Mouse (Mus musculus) spleen, adult 12 weeks (tissue): ENCODE results near the gene Spag7.

ENCODE experiments used
- DNase-seq: peaks from one replicate; pipeline ENCODE4 v3.0.0; 2022; ENCODE audit warnings: low spot score

Gene Spag7

GRCm38 (mm10) chr11:70668771-70669505, at the start of gene Spag7:
TSS of gene Spag7 (minus strand) at chr11:70669416.
- DNase-seq: peak; percentile 90

GRCm38 (mm10) chr11:70718481-70718880, 49.3 kb upstream of the Spag7 start:
- no peak for DNase-seq

- no peak for DNase-seq
Measured at GRCm38 (mm10) chr11:70715832-70716231, 46.6 kb upstream of the Spag7 start.

GRCm38 (mm10) chr11:70713222-70713621, 44.0 kb upstream of the Spag7 start:
- DNase-seq: no peak

GRCm38 (mm10) chr11:70711026-70711425, 41.8 kb upstream of the Spag7 start:
- DNase-seq: no peak

- DNase-seq: no peak
Measured at GRCm38 (mm10) chr11:70706127-70706526, 36.9 kb upstream of the Spag7 start.

GRCm38 (mm10) chr11:70702781-70703180, 33.6 kb upstream of the Spag7 start:
- DNase-seq: no peak

- no peak for DNase-seq
Measured at GRCm38 (mm10) chr11:70701984-70702733, 32.9 kb upstream of the Spag7 start.

- no peak for DNase-seq
Measured at GRCm38 (mm10) chr11:70701221-70701955, 32.2 kb upstream of the Spag7 start.

GRCm38 (mm10) chr11:70700613-70701012, 31.4 kb upstream of the Spag7 start:
- peak; percentile 57 for DNase-seq

GRCm38 (mm10) chr11:70699722-70700556, 30.7 kb upstream of the Spag7 start, which contains the start of the genes Inca1 and Kif1c:
TSS of gene Inca1 (minus strand) at chr11:70700155.
TSS of gene Kif1c (plus strand) at chr11:70700548.
- DNase-seq: peak; percentile 95

- DNase-seq: no peak
Measured at GRCm38 (mm10) chr11:70699051-70699450, 29.8 kb upstream of the Spag7 start.

GRCm38 (mm10) chr11:70697376-70697775, 28.2 kb upstream of the Spag7 start:
- DNase-seq: no peak

- DNase-seq: no peak
Measured at GRCm38 (mm10) chr11:70693504-70693903, 24.3 kb upstream of the Spag7 start.

- DNase-seq: no peak
Measured at GRCm38 (mm10) chr11:70689578-70689977, 20.4 kb upstream of the Spag7 start.

GRCm38 (mm10) chr11:70688372-70688771, 19.2 kb upstream of the Spag7 start:
- DNase-seq: no peak

GRCm38 (mm10) chr11:70687601-70688199, 18.5 kb upstream of the Spag7 start, which contains the start of gene Camta2:
TSS of gene Camta2 (minus strand) at chr11:70688105.
- DNase-seq: peak; percentile 53

GRCm38 (mm10) chr11:70686901-70687566, 17.8 kb upstream of the Spag7 start:
- DNase-seq: peak; percentile 22

GRCm38 (mm10) chr11:70683640-70684039, 14.4 kb upstream of the Spag7 start:
- no peak for DNase-seq

GRCm38 (mm10) chr11:70681897-70682581, 12.8 kb upstream of the Spag7 start:
- no peak for DNase-seq
